Mouse (Mus musculus): ENCODE results near the gene Mgst2. TPM values are rescaled to one million over a fixed set of nuclear protein-coding genes. Genes with fewer than 3 reads are reported as not detected.

Mgst2 gene
- polyA plus RNA-seq, 1 experiment, result 3.6 TPM

- H3ac ChIP-seq (ENCODE audit: control insufficient read depth, insufficient read length, low read depth), result no peak overlapping the region
- no peaks in the 10 kb centered on the region for H3K27me3 ChIP-seq (ENCODE audit: control insufficient read depth, insufficient read depth, insufficient read length)
- no peaks in the 10 kb centered on the region for H3K36me3 ChIP-seq (ENCODE audit: control insufficient read depth, insufficient read depth)
- H3K4me3 ChIP-seq (ENCODE audit: insufficient read depth, poor library complexity, severe bottlenecking), result no peak overlapping the region
- TF ChIP-seq FOSL1 (IDR thresholded peaks at IDR 0.05; ENCODE audit: insufficient read depth, low read length, poor library complexity, severe bottlenecking), result no peak
- peak; percentile 60 for TF ChIP-seq MYOD1 (IDR thresholded peaks at IDR 0.05; ENCODE audit: control insufficient read depth, insufficient read length, low read depth)
- no peak for TF ChIP-seq CEBPB (IDR thresholded peaks at IDR 0.05; ENCODE audit: low read depth)
- no peak for TF ChIP-seq CTCF (IDR thresholded peaks at IDR 0.05; ENCODE audit: control insufficient read depth, insufficient read depth, insufficient read length)
- H3K79me3 ChIP-seq (ENCODE audit: low read depth), result no peaks in the 10 kb centered on the region
- no peaks in the 10 kb centered on the region for H3K79me2 ChIP-seq (ENCODE audit: control insufficient read depth, insufficient read depth)
These were observed 10.4 kb downstream of the Mgst2 start for GRCm38 (mm10) chr3:51670414-51671070.

DNA sequence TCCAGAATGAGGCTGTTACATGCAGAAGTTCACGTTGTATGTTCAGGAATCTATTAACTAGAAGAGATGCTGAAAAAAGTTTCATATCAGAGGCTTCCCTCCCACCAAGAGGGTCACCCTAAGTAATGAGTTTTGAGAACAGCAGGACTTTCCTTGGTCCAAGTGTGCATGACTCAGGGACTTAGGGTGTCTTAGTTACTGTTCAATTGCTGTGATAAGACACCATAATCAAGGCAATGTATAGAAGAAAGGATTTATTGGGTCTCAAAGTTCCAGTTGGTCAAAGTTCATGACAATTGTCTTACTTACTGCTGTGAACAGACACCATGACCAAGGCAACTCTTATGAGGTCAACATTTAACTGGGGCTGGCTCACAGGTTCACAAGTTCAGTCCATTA is 10.9 kb downstream of the Mgst2 start:
- Histone ChIP-seq H3ac (ENCODE audit: control insufficient read depth, insufficient read length, low read depth) (no peak overlapping the region), H3K4me3 (ENCODE audit: insufficient read depth, poor library complexity, severe bottlenecking) (no peak overlapping the region), H3K27me3 (ENCODE audit: control insufficient read depth, insufficient read depth, insufficient read length) (no peaks in the 10 kb centered on the region), H3K36me3 (ENCODE audit: control insufficient read depth, insufficient read depth) (no peaks in the 10 kb centered on the region), H3K79me3 (ENCODE audit: low read depth) (no peaks in the 10 kb centered on the region), H3K79me2 (ENCODE audit: control insufficient read depth, insufficient read depth) (no peaks in the 10 kb centered on the region)
- TF ChIP-seq USF1 (IDR thresholded peaks at IDR 0.05; ENCODE audit: low read depth) (no peak), FOSL1 (IDR thresholded peaks at IDR 0.05; ENCODE audit: insufficient read depth, low read length, poor library complexity, severe bottlenecking) (no peak), CTCF (IDR thresholded peaks at IDR 0.05; ENCODE audit: control insufficient read depth, insufficient read depth, insufficient read length) (no peak), MYOG (IDR thresholded peaks at IDR 0.05; ENCODE audit: control insufficient read depth, extremely low read depth, insufficient read length) (no peak), MAX (IDR thresholded peaks at IDR 0.05) (no peak), MYOD1 (IDR thresholded peaks at IDR 0.05; ENCODE audit: control insufficient read depth, insufficient read length, low read depth) (no peak), CEBPB (IDR thresholded peaks at IDR 0.05; ENCODE audit: low read depth) (no peak)

DNA sequence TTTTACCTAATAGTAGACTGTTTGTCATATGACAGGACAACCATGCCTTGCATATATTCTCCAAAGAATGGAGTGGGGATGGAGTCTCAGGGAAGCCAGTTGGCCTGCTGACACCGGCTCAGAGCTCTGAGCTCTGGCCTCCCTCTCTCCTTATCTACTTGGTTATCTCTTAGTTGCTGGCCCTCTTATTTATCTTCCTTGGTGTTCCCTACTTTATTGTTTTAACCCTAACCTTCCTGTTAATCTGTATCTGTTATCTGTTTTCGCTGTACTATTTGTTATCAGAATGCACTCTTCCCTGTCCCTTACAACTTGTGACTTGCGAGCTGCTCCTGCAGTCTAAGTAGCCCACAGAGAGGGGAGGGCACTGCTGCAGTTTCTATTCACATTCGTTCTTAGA is 12.5 kb downstream of the Mgst2 start:
- no peak for TF ChIP-seq USF1 (IDR thresholded peaks at IDR 0.05; ENCODE audit: low read depth)
- no peak for TF ChIP-seq MYOG (IDR thresholded peaks at IDR 0.05; ENCODE audit: control insufficient read depth, extremely low read depth, insufficient read length)
- TF ChIP-seq MAX (IDR thresholded peaks at IDR 0.05), result no peak
- no peak for TF ChIP-seq CTCF (IDR thresholded peaks at IDR 0.05; ENCODE audit: control insufficient read depth, insufficient read depth, insufficient read length)
- no peak for TF ChIP-seq FOSL1 (IDR thresholded peaks at IDR 0.05; ENCODE audit: insufficient read depth, low read length, poor library complexity, severe bottlenecking)
- TF ChIP-seq CEBPB (IDR thresholded peaks at IDR 0.05; ENCODE audit: low read depth), result no peak
- no peak for TF ChIP-seq MYOD1 (IDR thresholded peaks at IDR 0.05; ENCODE audit: control insufficient read depth, insufficient read length, low read depth)
- no peak overlapping the region for H3K4me3 ChIP-seq (ENCODE audit: insufficient read depth, poor library complexity, severe bottlenecking)
- no peaks in the 10 kb centered on the region for H3K27me3 ChIP-seq (ENCODE audit: control insufficient read depth, insufficient read depth, insufficient read length)
- H3K79me3 ChIP-seq (ENCODE audit: low read depth), result no peaks in the 10 kb centered on the region
- no peaks in the 10 kb centered on the region for H3K36me3 ChIP-seq (ENCODE audit: control insufficient read depth, insufficient read depth)
- H3K79me2 ChIP-seq (ENCODE audit: control insufficient read depth, insufficient read depth), result no peaks in the 10 kb centered on the region
- no peak overlapping the region for H3ac ChIP-seq (ENCODE audit: control insufficient read depth, insufficient read length, low read depth)

GRCm38 (mm10) chr3:51673408-51674086 is 13.4 kb downstream of the Mgst2 start:
- Histone ChIP-seq H3K36me3 (ENCODE audit: control insufficient read depth, insufficient read depth) (no peaks in the 10 kb centered on the region), H3K4me3 (ENCODE audit: insufficient read depth, poor library complexity, severe bottlenecking) (no peak overlapping the region)

DNA sequence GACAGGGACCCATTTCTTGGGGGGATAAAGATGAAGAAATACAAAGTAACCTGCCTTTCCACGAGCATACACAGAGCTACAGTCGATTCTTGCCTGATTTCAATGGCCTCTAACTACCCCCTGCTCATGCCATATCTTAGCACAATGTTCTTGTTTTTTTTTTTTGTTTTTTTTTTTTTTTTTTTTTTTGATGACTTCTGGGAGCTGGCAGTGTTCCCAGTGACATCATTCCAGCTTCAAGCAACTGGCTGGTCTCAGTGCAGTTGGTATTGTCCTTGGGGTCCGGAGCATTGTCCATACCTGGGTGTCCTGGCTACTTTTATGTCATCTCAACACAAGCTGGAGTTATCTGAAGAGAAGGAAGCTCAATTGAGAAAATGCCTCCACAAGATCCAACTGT is 14.8 kb downstream of the Mgst2 start:
- Histone ChIP-seq H3K4me3 (ENCODE audit: insufficient read depth, poor library complexity, severe bottlenecking) (no peak overlapping the region), H3K36me3 (ENCODE audit: control insufficient read depth, insufficient read depth) (no peaks in the 10 kb centered on the region), H3ac (ENCODE audit: control insufficient read depth, insufficient read length, low read depth) (no peak overlapping the region), H3K79me3 (ENCODE audit: low read depth) (no peaks in the 10 kb centered on the region), H3K27me3 (ENCODE audit: control insufficient read depth, insufficient read depth, insufficient read length) (no peaks in the 10 kb centered on the region), H3K79me2 (ENCODE audit: control insufficient read depth, insufficient read depth) (no peaks in the 10 kb centered on the region)
- TF ChIP-seq MAX (IDR thresholded peaks at IDR 0.05), result no peak
- TF ChIP-seq CEBPB (IDR thresholded peaks at IDR 0.05; ENCODE audit: low read depth), result no peak
- TF ChIP-seq MYOG (IDR thresholded peaks at IDR 0.05; ENCODE audit: control insufficient read depth, extremely low read depth, insufficient read length), result no peak
- no peak for TF ChIP-seq CTCF (IDR thresholded peaks at IDR 0.05; ENCODE audit: control insufficient read depth, insufficient read depth, insufficient read length)
- TF ChIP-seq USF1 (IDR thresholded peaks at IDR 0.05; ENCODE audit: low read depth), result no peak
- TF ChIP-seq MYOD1 (IDR thresholded peaks at IDR 0.05; ENCODE audit: control insufficient read depth, insufficient read length, low read depth), result no peak
- no peak for TF ChIP-seq FOSL1 (IDR thresholded peaks at IDR 0.05; ENCODE audit: insufficient read depth, low read length, poor library complexity, severe bottlenecking)

More at GRCm38 (mm10) chr3:51673408-51674086, 13.4 kb downstream of the Mgst2 start:
- Histone ChIP-seq H3K79me3 (ENCODE audit: low read depth) (no peaks in the 10 kb centered on the region), H3ac (ENCODE audit: control insufficient read depth, insufficient read length, low read depth) (no peak overlapping the region), H3K27me3 (ENCODE audit: control insufficient read depth, insufficient read depth, insufficient read length) (no peaks in the 10 kb centered on the region), H3K79me2 (ENCODE audit: control insufficient read depth, insufficient read depth) (no peaks in the 10 kb centered on the region)
- peak; percentile 13 for TF ChIP-seq CTCF (IDR thresholded peaks at IDR 0.05; ENCODE audit: control insufficient read depth, insufficient read depth, insufficient read length)
- no peak for TF ChIP-seq FOSL1 (IDR thresholded peaks at IDR 0.05; ENCODE audit: insufficient read depth, low read length, poor library complexity, severe bottlenecking)
